Mouse (Mus musculus): ENCODE results near the gene Arhgap15. TPM values are rescaled to one million over a fixed set of nuclear protein-coding genes. Genes with fewer than 3 reads are reported as not detected.

The Arhgap15 gene
- total and polyA plus RNA-seq, 3 experiments = 16.6 to 40.3 (median 19.8) TPM

DNA sequence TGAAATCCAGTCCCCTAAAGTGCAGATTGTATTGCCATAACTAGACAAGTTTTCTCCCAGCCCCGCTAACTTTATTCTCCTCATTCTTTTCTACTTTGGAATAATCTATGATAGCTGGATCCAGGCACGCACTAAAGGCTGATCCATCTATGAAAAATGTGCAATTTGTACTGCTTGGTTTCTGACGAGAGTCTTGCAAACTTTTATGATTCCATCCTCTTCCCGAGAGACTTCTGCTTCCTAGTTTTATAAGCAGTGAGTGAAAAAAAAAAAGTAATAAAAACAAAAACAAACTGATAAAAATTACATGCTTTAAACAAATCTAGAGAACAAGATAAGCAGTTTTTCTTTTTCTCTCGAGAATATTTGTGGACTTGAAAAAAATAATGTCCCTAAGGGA, 398.9 kb downstream of the Arhgap15 start:
- Histone ChIP-seq H3K27ac (ENCODE audit: insufficient read depth, low read depth) (no peak overlapping the region), H3K4me1 (ENCODE audit: control insufficient read depth in 1 of 2, insufficient read depth in 2 of 2) (peaks cover 0 to 26% of the 10 kb centered on the region in 2 experiments; a peak in 2 of 4 replicates), H3K9ac (ENCODE audit: insufficient read depth, low read depth) (no peak overlapping the region), H3K4me3 (replicated peaks in 1 of 3; ENCODE audit: low read depth in 2 of 3, low read length in 2 of 3, poor library complexity in 1 of 3) (no peak overlapping the region), H3K27me3 (replicated peaks) (no peaks in the 10 kb centered on the region), H3K4me2 (ENCODE audit: insufficient read depth, low read depth, poor library complexity, severe bottlenecking) (no peak overlapping the region), H3K36me3 (replicated peaks in 1 of 2; ENCODE audit: control insufficient read depth in 1 of 2, insufficient read depth in 1 of 2, low read length in 1 of 2) (peaks cover 0 to 5% of the 10 kb centered on the region in 2 experiments), H3K9me3 (replicated peaks; ENCODE audit: low read length) (no peaks in the 10 kb centered on the region), H3K79me2 (replicated peaks; ENCODE audit: control insufficient read depth, extremely low read depth, insufficient read depth, poor library complexity, severe bottlenecking) (no peaks in the 10 kb centered on the region)
- TF ChIP-seq ZNF384 (IDR thresholded peaks at IDR 0.05; ENCODE audit: low read depth, low read length) (no peak), ZKSCAN1 (IDR thresholded peaks at IDR 0.05; ENCODE audit: borderline replicate concordance, low read depth, low read length) (no peak), E2F4 (IDR thresholded peaks at IDR 0.05; ENCODE audit: insufficient replicate concordance, low read depth, low read length) (no peak), MYC (IDR thresholded peaks at IDR 0.05; ENCODE audit: low read depth, low read length) (no peak), RCOR1 (conservative IDR thresholded peaks at IDR 0.05; ENCODE audit: low read depth, low read length) (no peak), SIN3A (IDR thresholded peaks at IDR 0.05; ENCODE audit: low read length) (no peak), ELF1 (IDR thresholded peaks at IDR 0.05; ENCODE audit: low read depth, low read length) (no peak), ZMIZ1 (IDR thresholded peaks at IDR 0.05; ENCODE audit: low read depth, low read length) (no peak), NELFE (IDR thresholded peaks at IDR 0.05; ENCODE audit: low read depth, low read length) (no peak), JUND (conservative IDR thresholded peaks at IDR 0.05; ENCODE audit: low read depth, low read length) (no peak), BHLHE40 (IDR thresholded peaks at IDR 0.05; ENCODE audit: low read depth, low read length) (no peak), POLR2AphosphoS2 (IDR thresholded peaks at IDR 0.05; ENCODE audit: low read depth, low read length) (no peak), POLR2A (IDR thresholded peaks at IDR 0.05; ENCODE audit: low read depth, low read length) (no peak), HCFC1 (IDR thresholded peaks at IDR 0.05; ENCODE audit: low read depth, low read length) (no peak), GABPA (IDR thresholded peaks at IDR 0.05; ENCODE audit: insufficient replicate concordance, low read depth, low read length) (no peak), CTCF (conservative IDR thresholded peaks at IDR 0.05 in 1 of 2, IDR thresholded peaks at IDR 0.05 in 1 of 2; ENCODE audit: low read depth in 2 of 2, low read length in 2 of 2) (no peak), UBTF (IDR thresholded peaks at IDR 0.05; ENCODE audit: low read depth, low read length) (no peak), IRF4 (IDR thresholded peaks at IDR 0.05; ENCODE audit: low read depth, low read length) (no peak), JUN (IDR thresholded peaks at IDR 0.05; ENCODE audit: insufficient read depth, low read depth, low read length) (no peak)
- no peak for DNase-seq (ENCODE audit: extremely low read depth)
- dilution Hi-C loops (cut with MboI; ENCODE audit: extremely low pct_ligation_motif_present, extremely low pct_unique_long_range_greater_than_20kb, low sequenced_read_pairs) = no loop called here
- in situ Hi-C loops (cut with MboI; ENCODE audit: low pct_ligation_motif_present, low pct_unique_long_range_greater_than_20kb, low sequenced_read_pairs) = no loop called here

DNA sequence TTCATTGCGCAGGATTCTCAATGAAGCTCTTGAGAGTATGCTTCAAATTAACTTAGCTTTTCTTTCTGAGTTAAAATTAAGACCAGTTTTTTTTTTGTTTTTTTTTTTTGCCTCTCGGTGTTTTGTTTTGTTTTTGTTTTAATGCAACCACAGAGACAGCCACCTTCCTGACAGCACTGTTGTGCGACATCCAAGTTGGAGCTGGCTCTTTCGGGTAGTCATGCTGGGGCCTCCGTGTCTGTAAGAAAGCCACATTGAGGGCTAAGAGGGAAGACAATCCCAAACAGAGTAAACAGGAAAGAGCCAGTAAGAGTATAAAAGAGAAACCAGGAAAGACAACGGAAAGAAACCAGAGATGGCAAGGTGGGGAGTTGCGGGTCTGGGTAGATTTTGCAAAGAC, 399.3 kb downstream of the Arhgap15 start:
- peaks cover 0 to 3% of the 10 kb centered on the region in 2 experiments for H3K36me3 ChIP-seq (replicated peaks in 1 of 2; ENCODE audit: control insufficient read depth in 1 of 2, insufficient read depth in 1 of 2, low read length in 1 of 2)
- in situ Hi-C loops (cut with MboI; ENCODE audit: low pct_ligation_motif_present, low pct_unique_long_range_greater_than_20kb, low sequenced_read_pairs) = no loop called here
- no peak for TF ChIP-seq GABPA (IDR thresholded peaks at IDR 0.05; ENCODE audit: insufficient replicate concordance, low read depth, low read length)
- TF ChIP-seq TBP (conservative IDR thresholded peaks at IDR 0.05; ENCODE audit: low read depth, low read length) = no peak
- TF ChIP-seq MAX (IDR thresholded peaks at IDR 0.05; ENCODE audit: low read length) = no peak
- TF ChIP-seq CTCF (conservative IDR thresholded peaks at IDR 0.05 in 1 of 2, IDR thresholded peaks at IDR 0.05 in 1 of 2; ENCODE audit: low read depth in 2 of 2, low read length in 2 of 2) = no peak
- TF ChIP-seq MXI1 (IDR thresholded peaks at IDR 0.05; ENCODE audit: low read depth, low read length) = no peak
- no peak for TF ChIP-seq USF1 (IDR thresholded peaks at IDR 0.05; ENCODE audit: low read depth, low read length)
- TF ChIP-seq BHLHE40 (IDR thresholded peaks at IDR 0.05; ENCODE audit: low read depth, low read length) = no peak
- TF ChIP-seq E2F4 (IDR thresholded peaks at IDR 0.05; ENCODE audit: insufficient replicate concordance, low read depth, low read length) = no peak
- TF ChIP-seq KAT2A (IDR thresholded peaks at IDR 0.05; ENCODE audit: insufficient replicate concordance, low read length) = no peak
- no peak for TF ChIP-seq RCOR1 (conservative IDR thresholded peaks at IDR 0.05; ENCODE audit: low read depth, low read length)
- no peak overlapping the region for H3K4me3 ChIP-seq (replicated peaks in 1 of 3; ENCODE audit: low read depth in 2 of 3, low read length in 2 of 3, poor library complexity in 1 of 3)
- no peaks in the 10 kb centered on the region for H3K79me2 ChIP-seq (replicated peaks; ENCODE audit: control insufficient read depth, extremely low read depth, insufficient read depth, poor library complexity, severe bottlenecking)
- H3K4me2 ChIP-seq (ENCODE audit: insufficient read depth, low read depth, poor library complexity, severe bottlenecking) = no peak overlapping the region
- DNase-seq (ENCODE audit: extremely low read depth) = no peak
- peaks cover 0 to 26% of the 10 kb centered on the region in 2 experiments; a peak in 2 of 4 replicates for H3K4me1 ChIP-seq (ENCODE audit: control insufficient read depth in 1 of 2, insufficient read depth in 2 of 2)
- no peak overlapping the region for H3K9ac ChIP-seq (ENCODE audit: insufficient read depth, low read depth)
- no peak overlapping the region for H3K27ac ChIP-seq (ENCODE audit: insufficient read depth, low read depth)
- dilution Hi-C loops (cut with MboI; ENCODE audit: extremely low pct_ligation_motif_present, extremely low pct_unique_long_range_greater_than_20kb, low sequenced_read_pairs) = no loop called here
- H3K27me3 ChIP-seq (replicated peaks) = no peaks in the 10 kb centered on the region
- H3K9me3 ChIP-seq (replicated peaks; ENCODE audit: low read length) = no peaks in the 10 kb centered on the region

Measured in CH12.LX (cell line).